Mouse (Mus musculus) T-helper 2 cell (primary cell): ENCODE measurements around the gene Styxl1.

Experiments used
- in situ Hi-C: fragments of 300-600 bp; cut with MboI, MseI; formaldehyde crosslinking; loops from one replicate; pipeline ENCODE4 v1.15.1; 2025; ENCODE audit warnings: high pct_unique_total_duplicates

Styxl1 gene

GRCm38 (mm10) chr5:135776546-135776945, 1.6 kb downstream of the Styxl1 start:
- in situ Hi-C loops: loop anchor here (25.0 kb wide), 1 partner anchor 639 kb away; the partner anchor contains the start of gene Tbl2

DNA sequence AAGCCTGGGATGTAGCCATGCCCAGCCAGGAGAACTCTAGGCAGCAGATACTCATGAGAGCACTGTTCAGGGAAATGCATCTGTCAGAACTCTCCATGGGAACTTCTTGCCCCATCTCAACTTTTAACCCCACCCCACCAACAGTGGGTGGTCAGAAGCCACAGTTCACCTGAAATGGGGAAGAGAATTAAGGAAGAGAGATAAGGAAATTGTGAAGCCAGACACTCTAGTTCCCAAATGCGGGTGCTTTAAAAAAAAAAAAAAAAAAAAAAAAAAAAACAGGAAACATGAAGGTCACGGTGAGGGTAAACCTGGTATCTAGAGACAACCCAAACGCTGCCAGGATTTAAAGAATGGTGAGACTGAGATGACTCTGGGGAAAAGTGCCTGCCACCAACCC, 5.7 kb downstream of the Styxl1 start:
- in situ Hi-C loops: no loop called here

DNA sequence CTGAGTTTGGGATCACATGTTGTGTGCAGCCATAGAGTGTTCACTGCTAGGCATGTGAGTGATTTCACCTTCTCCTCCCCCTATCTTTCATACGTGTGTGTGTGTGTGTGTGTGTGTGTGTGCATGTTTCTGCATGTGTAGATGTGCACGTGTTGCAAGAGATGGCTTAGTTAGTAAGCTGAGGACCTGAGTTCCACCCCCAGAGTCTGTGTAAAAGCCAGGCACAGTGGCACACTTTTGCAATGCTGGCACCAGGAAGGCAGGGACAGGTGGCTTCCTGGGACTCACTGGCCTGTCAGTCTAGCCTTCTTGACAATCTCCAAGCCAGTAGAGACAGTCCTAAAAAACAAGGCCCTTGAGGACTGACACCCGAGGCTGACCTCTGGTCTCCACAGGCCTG, 13.2 kb downstream of the Styxl1 start:
- in situ Hi-C loops: loop anchor here (5.0 kb wide), 1 partner anchor 148 kb away; no protein-coding TSS in a partner anchor

DNA sequence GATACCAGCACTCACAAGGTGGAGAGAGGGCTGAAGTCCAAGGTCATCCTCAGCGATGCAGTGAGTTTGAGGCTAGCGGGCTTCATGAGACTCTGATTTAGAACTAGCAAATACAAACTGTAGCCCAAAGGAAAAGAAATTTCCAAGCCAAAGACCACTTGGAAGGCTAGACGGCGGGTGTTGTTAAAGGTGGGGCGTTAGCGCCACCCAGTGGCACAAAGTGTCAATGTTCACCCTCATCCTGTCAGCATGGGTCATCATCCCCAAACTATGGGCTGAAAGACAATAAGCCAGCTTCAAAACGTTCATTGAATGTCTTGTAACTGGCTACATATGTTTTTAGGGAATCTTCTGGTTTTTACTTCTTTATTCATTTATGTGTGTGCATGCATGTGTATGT, 14.7 kb downstream of the Styxl1 start:
- in situ Hi-C loops: loop anchor here (5.0 kb wide), 1 partner anchor 146 kb away; no protein-coding TSS in a partner anchor

DNA sequence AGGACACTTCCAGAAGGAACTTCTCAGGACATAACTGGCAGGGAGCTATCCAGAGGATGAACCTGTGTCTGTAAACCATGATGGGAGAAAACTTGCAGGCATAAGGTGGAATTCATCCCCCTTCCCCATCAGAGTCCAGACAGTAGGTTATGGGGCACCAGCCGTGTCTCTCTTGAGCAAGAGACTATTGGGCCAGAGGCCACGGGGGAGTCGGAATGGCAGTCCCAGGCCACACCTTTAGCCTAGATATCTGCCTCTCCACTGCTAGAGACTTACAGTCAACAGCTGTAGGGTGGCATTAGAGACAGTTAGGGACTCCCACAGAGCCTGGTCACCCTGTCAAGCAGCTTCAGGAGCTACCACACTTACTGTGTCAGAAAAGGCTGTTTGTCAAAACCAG, 16.3 kb downstream of the Styxl1 start:
- in situ Hi-C loops: loop anchor here (5.0 kb wide), 1 partner anchor 145 kb away; no protein-coding TSS in a partner anchor

GRCm38 (mm10) chr5:135751595-135751994, 26.6 kb downstream of the Styxl1 start:
- in situ Hi-C loops: no loop called here

DNA sequence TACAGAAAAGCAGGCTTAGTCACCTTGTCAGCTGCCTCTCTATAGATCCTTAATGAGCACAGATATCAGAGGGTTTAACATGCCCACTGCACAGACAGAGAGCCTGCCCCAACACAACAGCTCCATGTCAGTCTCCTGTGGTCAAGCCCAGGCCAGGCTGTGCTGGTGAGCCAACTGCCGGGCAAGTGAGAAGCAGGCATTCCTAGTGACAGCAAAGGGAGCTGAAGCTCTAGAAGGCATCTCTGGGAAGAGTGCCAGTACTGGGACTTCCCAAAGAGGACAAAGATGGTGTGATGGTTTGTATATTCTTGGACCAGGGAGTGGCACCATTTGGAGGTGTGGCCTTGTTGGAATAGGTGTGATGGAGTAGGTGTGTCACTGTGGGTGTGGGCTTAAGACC, 27.1 kb downstream of the Styxl1 start:
- in situ Hi-C loops: no loop called here

DNA sequence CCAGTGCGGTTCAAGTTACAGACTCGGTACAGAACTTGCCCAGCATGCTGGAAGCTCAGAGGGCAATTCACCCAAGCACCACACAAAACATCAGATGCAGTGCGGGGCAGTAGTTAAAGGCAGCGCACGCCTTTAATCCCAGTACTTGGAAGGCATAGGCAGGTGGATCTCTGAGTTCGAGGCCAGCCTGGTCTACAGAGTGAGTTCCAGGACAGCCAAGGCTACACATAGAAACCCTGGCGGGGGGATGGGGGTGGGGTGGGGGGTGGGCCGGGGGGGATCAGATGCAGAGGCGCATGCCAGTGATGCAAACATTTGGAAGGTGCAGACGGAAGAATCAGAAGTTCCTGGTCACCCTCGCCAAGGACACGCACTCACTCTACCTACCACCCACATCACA, 33.4 kb downstream of the Styxl1 start:
- in situ Hi-C loops: loop anchor here (10.0 kb wide), 1 partner anchor 930 kb away; no protein-coding TSS in a partner anchor

- in situ Hi-C loops: loop anchor here (10.0 kb wide), 1 partner anchor 931 kb away; no protein-coding TSS in a partner anchor
These were observed 34.2 kb downstream of the Styxl1 start, which contains the start of gene Tmem120a for GRCm38 (mm10) chr5:135743741-135744609. Gene Tmem120a, minus strand, starts transcription at chr5:135744448.

DNA sequence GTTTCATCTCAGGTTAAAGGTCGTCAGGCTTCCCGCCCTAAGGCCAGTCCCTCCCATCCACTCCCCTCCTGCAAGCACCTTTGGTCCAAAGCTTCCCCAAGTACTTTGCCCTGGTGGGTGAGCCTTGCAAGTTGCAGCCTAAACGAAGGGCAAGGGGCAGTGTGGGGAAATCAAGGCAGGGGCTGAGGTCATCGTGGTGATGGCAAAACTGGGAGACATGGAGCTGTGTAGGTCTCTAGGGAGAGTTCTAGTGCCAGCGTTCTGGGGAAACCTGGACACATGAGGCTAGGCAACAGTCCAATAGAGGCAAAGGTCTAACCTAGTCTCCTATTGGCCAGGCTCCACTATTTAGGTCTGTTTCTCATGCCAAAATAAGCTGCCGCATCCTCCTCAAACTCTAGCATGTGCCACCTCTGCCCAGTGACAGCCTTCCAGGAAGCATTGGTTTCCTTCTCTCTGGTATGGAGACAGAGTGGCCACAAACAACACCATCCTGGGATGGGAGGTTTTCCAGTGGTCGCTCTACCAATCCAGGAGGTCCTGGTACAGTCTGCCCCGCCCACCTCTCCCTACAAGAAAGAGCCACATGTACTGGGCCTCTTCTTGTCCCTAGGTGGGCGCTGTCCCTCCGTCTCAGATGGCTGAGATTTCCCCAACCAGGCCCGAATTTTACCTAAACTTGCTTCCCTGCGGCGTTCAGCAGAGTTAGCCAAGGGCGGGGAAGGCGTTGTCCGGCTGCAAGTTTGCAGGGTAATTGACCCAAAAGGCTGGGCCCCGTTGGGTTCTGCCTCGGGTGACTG, 35.0 kb downstream of the Styxl1 start:
- in situ Hi-C loops: loop anchor here (10.0 kb wide), 1 partner anchor 932 kb away; no protein-coding TSS in a partner anchor

GRCm38 (mm10) chr5:135742156-135742555, 36.0 kb downstream of the Styxl1 start:
- in situ Hi-C loops: loop anchor here (10.0 kb wide), 1 partner anchor 933 kb away; no protein-coding TSS in a partner anchor

DNA sequence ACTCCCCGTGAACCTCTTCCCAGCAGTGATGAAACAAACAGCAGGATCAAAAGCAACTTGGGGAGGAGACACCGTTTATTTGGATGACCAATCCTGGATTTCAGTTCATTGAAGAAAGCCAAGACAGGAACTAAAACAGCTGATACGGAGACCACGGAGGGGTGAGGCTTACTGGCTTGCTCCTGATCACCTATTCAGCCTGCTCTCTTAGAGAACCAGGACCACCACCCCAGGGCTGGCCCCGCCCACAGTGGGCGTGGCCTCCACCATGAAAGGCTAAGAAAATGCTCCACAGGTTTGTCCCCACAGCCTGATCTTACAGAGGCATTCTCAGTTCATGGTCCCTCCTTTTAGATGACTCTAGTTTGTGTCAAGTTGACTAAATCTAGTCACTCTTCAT, 39.9 kb downstream of the Styxl1 start:
- in situ Hi-C loops: no loop called here

DNA sequence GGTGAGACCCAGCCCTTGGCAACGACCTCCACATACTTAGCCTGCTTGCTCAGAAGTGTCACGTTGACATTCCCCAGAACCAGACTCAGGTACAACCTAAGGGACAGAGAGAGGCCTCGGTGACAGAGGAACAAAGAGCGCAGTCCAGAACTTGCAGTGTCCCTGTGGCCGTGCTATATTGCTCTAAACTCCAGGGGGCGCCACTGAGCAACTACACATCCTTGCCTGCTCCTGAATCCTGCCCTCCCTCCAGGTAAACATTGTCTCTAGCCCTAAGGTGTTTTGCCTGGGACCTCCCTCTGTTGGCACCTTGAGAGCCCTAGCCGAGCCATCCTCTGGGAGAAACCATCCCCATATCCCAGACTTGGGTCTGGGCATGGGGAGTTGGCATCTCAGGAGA, 41.0 kb downstream of the Styxl1 start:
- in situ Hi-C loops: no loop called here

DNA sequence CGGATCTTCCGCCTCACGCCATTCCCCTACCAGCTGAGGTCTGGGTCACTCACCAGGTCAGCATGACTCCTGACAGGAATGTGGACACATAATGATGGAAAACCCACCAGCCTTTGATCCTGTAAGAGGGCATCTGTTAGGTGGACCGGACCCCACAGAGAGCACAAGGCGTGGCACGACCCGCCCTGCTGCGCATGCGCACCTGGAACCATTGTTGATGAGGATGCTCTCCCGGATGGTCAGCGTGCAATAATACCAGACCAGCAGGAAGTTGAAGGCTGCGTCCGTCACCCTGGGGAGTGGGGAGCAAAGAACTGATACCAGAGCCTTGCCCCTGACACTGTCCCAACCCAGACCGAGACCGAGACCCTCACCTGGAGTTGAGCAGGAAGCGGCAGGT, 41.6 kb downstream of the Styxl1 start:
- in situ Hi-C loops: no loop called here

GRCm38 (mm10) chr5:135735741-135736140, 42.4 kb downstream of the Styxl1 start:
- in situ Hi-C loops: no loop called here

DNA sequence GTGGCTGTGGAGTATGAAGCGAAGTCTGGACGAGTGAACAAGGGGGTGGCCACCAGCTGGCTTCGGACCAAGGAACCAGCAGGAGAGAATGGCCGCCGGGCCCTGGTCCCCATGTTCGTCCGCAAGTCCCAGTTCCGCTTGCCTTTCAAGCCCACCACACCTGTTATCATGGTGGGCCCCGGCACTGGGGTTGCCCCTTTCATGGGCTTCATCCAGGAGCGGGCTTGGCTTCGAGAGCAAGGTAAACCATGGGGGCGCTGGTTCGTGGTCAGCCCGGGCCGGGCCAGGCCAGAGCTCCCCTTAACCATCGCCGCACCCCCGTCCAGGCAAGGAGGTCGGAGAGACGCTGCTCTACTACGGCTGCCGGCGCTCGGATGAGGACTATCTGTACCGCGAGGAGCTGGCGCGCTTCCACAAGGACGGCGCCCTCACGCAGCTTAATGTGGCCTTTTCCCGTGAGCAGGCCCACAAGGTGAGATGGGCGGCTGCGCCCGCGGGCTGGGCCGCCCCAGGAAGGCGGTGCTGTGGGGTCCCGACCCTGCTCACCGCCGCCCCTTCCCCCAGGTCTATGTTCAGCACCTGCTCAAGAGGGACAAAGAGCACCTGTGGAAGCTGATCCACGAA, 44.0 kb downstream of the Styxl1 start:
- in situ Hi-C loops: no loop called here

DNA sequence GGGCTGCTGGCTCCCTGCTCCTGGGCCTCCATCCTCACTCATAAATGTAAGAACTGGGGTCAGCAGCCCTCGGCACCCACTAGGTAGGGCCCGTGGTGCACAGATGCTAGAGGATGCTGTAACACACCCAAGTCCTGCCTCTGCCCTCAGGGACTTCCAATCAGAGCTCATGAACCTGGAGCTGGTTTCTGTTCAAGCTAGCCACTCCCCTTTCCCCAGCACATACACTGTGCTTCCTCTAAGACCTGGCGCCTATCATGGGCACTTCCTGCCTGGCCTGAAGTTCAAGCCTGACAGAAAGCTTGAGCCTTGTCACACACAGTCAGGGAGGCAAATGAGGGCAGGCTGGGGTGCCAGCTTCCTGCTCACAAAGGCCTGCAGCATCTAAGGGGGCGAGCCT, 45.1 kb downstream of the Styxl1 start:
- in situ Hi-C loops: no loop called here

DNA sequence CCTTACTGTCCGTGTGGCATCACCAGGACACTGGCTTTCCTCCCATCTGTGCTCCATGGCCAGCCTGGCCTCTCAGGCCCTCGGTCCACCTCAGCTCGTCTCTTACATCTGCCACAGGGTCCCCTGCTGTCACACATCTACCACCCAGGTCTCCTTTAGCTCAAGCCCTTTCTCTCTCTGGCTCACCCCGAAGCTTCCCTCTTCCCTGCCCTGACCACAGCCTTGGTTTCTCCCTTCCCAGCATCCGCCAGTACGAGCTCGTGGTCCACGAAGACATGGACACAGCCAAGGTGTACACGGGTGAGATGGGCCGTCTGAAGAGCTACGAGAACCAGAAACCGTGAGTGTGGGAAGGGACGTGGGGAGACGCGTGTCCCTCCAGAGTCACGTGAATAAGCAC, 46.9 kb downstream of the Styxl1 start:
- in situ Hi-C loops: no loop called here

- in situ Hi-C loops: no loop called here
These were observed 47.3 kb downstream of the Styxl1 start for GRCm38 (mm10) chr5:135730916-135731315.

DNA sequence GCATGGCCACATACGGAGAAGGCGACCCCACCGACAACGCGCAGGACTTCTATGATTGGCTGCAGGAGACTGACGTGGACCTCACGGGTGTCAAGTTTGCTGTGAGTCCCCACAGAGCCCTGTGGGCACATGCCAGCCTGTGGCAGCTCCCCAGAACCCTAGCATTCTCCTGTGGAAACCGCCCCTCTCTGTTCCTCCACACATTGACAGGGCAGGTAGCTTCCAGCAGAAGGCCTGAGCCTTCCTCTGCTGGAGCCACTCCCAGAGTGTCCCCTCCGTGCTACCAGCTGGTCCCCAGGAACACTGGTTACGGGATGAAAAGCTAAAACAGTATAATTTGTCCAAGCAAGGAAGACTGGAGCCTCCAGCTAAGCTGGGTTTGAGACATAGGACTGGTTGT, 47.9 kb downstream of the Styxl1 start:
- in situ Hi-C loops: no loop called here

DNA sequence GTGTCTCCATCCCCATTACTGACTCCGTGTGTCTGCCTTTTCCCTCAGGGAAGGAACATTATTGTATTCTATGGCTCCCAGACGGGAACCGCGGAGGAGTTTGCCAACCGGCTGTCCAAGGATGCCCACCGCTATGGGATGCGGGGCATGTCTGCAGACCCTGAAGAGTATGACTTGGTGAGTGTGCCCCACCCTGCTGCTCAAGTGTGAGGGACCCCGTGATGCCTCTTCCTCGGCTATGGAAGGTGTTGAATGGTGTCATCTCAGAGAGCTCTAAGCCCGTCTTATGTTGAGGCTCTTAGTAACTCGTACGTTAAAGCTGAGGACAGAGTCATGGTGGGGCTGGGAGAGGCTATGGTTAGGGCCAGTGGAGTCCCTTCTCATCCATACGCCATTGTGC, 48.8 kb downstream of the Styxl1 start:
- in situ Hi-C loops: no loop called here

- in situ Hi-C loops: no loop called here
These were observed 49.8 kb downstream of the Styxl1 start for GRCm38 (mm10) chr5:135728361-135728760.
